Mouse (Mus musculus) gastrocnemius, postnatal 36 days (tissue): ENCODE results near the gene Mov10. TPM values are rescaled to one million over a fixed set of nuclear protein-coding genes. Genes with fewer than 3 reads are reported as not detected.

ENCODE experiments used
- total RNA-seq, 2 experiments: library from RNA; stranded (reverse); gene quantifications; 2 replicates each; pipeline ENCODE4 v1.2.3; 2021

Gene Mov10
- total RNA-seq, 2 experiments from 2014 or later = 1.3 to 1.7 TPM

Other genes starting within 250 kb of the Mov10 start
- gene Slc16a1, start 179.9 kb downstream of the Mov10 start, total RNA-seq = 10 to 100 TPM; 20.3 to 27.5 TPM
- 10 to 100 TPM; 30.5 to 40.0 TPM for gene Ppm1j, start 37.5 kb downstream of the Mov10 start, total RNA-seq
- gene Fam19a3, start 36.7 kb downstream of the Mov10 start, total RNA-seq = 1 to 10 TPM; 3.9 to 4.4 TPM
- 10 to 100 TPM; 31.8 to 39.4 TPM for gene Rhoc, start 30.2 kb downstream of the Mov10 start, total RNA-seq
- 10 to 100 TPM; 20.2 to 21.2 TPM for gene St7l, start 45.4 kb upstream of the Mov10 start, total RNA-seq
- 10 to 100 TPM; 20.3 to 21.7 TPM for gene Capza1, start 45.9 kb upstream of the Mov10 start, total RNA-seq
- under 1 TPM; 0.20 TPM for gene Wnt2b, start 143.4 kb upstream of the Mov10 start, total RNA-seq
- gene Cttnbp2nl, start 234.6 kb upstream of the Mov10 start, total RNA-seq = 1 to 10 TPM; 4.1 to 4.4 TPM
- not detected for gene 4930564D02Rik, start 248.3 kb upstream of the Mov10 start, total RNA-seq